Mouse (Mus musculus): ENCODE measurements around the gene Dysf.

Gene Dysf

GRCm38 (mm10) chr6:84232063-84232760, 223.8 kb downstream of the Dysf start:
- DNase-seq (ENCODE audit: low spot score): no peak

- no peak for DNase-seq (ENCODE audit: low spot score)
Observed at GRCm38 (mm10) chr6:84233783-84234182, 225.4 kb downstream of the Dysf start.

- no peak for DNase-seq (ENCODE audit: low spot score)
Observed at GRCm38 (mm10) chr6:84235365-84235764, 227.0 kb downstream of the Dysf start.

- DNase-seq (ENCODE audit: low spot score): no peak
Observed at GRCm38 (mm10) chr6:84243385-84243784, 235.0 kb downstream of the Dysf start.

GRCm38 (mm10) chr6:84246101-84246760, 237.8 kb downstream of the Dysf start:
- no peak for DNase-seq (ENCODE audit: low spot score)

GRCm38 (mm10) chr6:84246979-84247378, 238.6 kb downstream of the Dysf start:
- no peak for DNase-seq (ENCODE audit: low spot score)

Data from embryo, embryonic 10 days (tissue).